Mouse (Mus musculus): ENCODE measurements at regions not wholly inside any gene's neighbourhood (a gene's known extent, or its start where the extent isn't known, plus 50 kb on each side); places are given as distances from the start of the nearest gene placed in this dataset.

- H3K27me3 ChIP-seq (ENCODE audit: control insufficient read depth, insufficient read depth, insufficient read length), result no peaks in the 10 kb centered on the region
- no peak overlapping the region for H3ac ChIP-seq (ENCODE audit: control insufficient read depth, insufficient read length)
- H3K36me3 ChIP-seq (ENCODE audit: control insufficient read depth, insufficient read depth), result no peaks in the 10 kb centered on the region
- TF ChIP-seq REST (IDR thresholded peaks at IDR 0.05; ENCODE audit: insufficient read depth, insufficient read length), result no peak
- H3K4me2 ChIP-seq (ENCODE audit: low read depth), result no peak overlapping the region
- H3K4me3 ChIP-seq, result no peak overlapping the region
- no peaks in the 10 kb centered on the region for H3K79me2 ChIP-seq (ENCODE audit: control insufficient read depth, insufficient read depth)
These were observed 533.5 kb downstream of the Kcnj2 start for GRCm38 (mm10) chr11:111599456-111599855.

GRCm38 (mm10) chr11:111605146-111605545 lies 539.2 kb downstream of the Kcnj2 start:
- no peaks in the 10 kb centered on the region for H3K27me3 ChIP-seq (ENCODE audit: control insufficient read depth, insufficient read depth, insufficient read length)
- no peaks in the 10 kb centered on the region for H3K36me3 ChIP-seq (ENCODE audit: control insufficient read depth, insufficient read depth)
- TF ChIP-seq TCF12 (IDR thresholded peaks at IDR 0.05; ENCODE audit: insufficient read depth, poor library complexity, severe bottlenecking) (no peak), POLR2AphosphoS2 (IDR thresholded peaks at IDR 0.05; ENCODE audit: insufficient read length, low read depth) (no peak), REST (IDR thresholded peaks at IDR 0.05; ENCODE audit: insufficient read depth, insufficient read length) (no peak), MYOG (IDR thresholded peaks at IDR 0.05; ENCODE audit: control insufficient read depth in 1 of 3, insufficient read depth in 1 of 3, insufficient read length in 2 of 3, low read depth in 2 of 3) (no peak), MYOD1 (IDR thresholded peaks at IDR 0.05; ENCODE audit: control insufficient read depth in 1 of 3, insufficient read length in 2 of 3, low read depth in 2 of 3) (no peak), TCF3 (IDR thresholded peaks at IDR 0.05; ENCODE audit: insufficient read length, low read depth) (no peak), CEBPB (IDR thresholded peaks at IDR 0.05; ENCODE audit: insufficient read depth, poor library complexity, severe bottlenecking) (no peak), MAX (IDR thresholded peaks at IDR 0.05; ENCODE audit: low read depth) (no peak), E2F4 (IDR thresholded peaks at IDR 0.05; ENCODE audit: insufficient read depth) (no peak), SRF (IDR thresholded peaks at IDR 0.05; ENCODE audit: control insufficient read depth, insufficient read length, low read depth) (no peak), USF1 (IDR thresholded peaks at IDR 0.05; ENCODE audit: low read depth) (no peak), POLR2A (IDR thresholded peaks at IDR 0.05; ENCODE audit: insufficient read length, low read depth) (no peak)
- H3K4me3 ChIP-seq, result no peak overlapping the region
- H3K79me2 ChIP-seq (ENCODE audit: control insufficient read depth, insufficient read depth), result no peaks in the 10 kb centered on the region
- H3ac ChIP-seq (ENCODE audit: control insufficient read depth, insufficient read length), result no peak overlapping the region
- no peak overlapping the region for H3K4me2 ChIP-seq (ENCODE audit: low read depth)

GRCm38 (mm10) chr11:111610522-111611015 lies 544.6 kb downstream of the Kcnj2 start:
- no peak overlapping the region for H3ac ChIP-seq (ENCODE audit: control insufficient read depth, insufficient read length)
- no peaks in the 10 kb centered on the region for H3K27me3 ChIP-seq (ENCODE audit: control insufficient read depth, insufficient read depth, insufficient read length)
- no peak overlapping the region for H3K4me3 ChIP-seq
- H3K36me3 ChIP-seq (ENCODE audit: control insufficient read depth, insufficient read depth), result no peaks in the 10 kb centered on the region
- TF ChIP-seq TCF3 (IDR thresholded peaks at IDR 0.05; ENCODE audit: insufficient read length, low read depth) (no peak), MYOG (IDR thresholded peaks at IDR 0.05; ENCODE audit: control insufficient read depth in 1 of 3, insufficient read depth in 1 of 3, insufficient read length in 2 of 3, low read depth in 2 of 3) (no peak)
- H3K4me2 ChIP-seq (ENCODE audit: low read depth), result no peak overlapping the region
- H3K79me2 ChIP-seq (ENCODE audit: control insufficient read depth, insufficient read depth), result no peaks in the 10 kb centered on the region

- Histone ChIP-seq H3ac (ENCODE audit: control insufficient read depth, insufficient read length) (no peak overlapping the region), H3K36me3 (ENCODE audit: control insufficient read depth, insufficient read depth) (no peaks in the 10 kb centered on the region), H3K27me3 (ENCODE audit: control insufficient read depth, insufficient read depth, insufficient read length) (no peaks in the 10 kb centered on the region), H3K79me2 (ENCODE audit: control insufficient read depth, insufficient read depth) (no peaks in the 10 kb centered on the region), H3K4me2 (ENCODE audit: low read depth) (no peak overlapping the region), H3K4me3 (no peak overlapping the region)
- TF ChIP-seq USF1 (IDR thresholded peaks at IDR 0.05; ENCODE audit: low read depth), result no peak
- TF ChIP-seq MAX (IDR thresholded peaks at IDR 0.05; ENCODE audit: low read depth), result no peak
- no peak for TF ChIP-seq E2F4 (IDR thresholded peaks at IDR 0.05; ENCODE audit: insufficient read depth)
- no peak for TF ChIP-seq REST (IDR thresholded peaks at IDR 0.05; ENCODE audit: insufficient read depth, insufficient read length)
- TF ChIP-seq CEBPB (IDR thresholded peaks at IDR 0.05; ENCODE audit: insufficient read depth, poor library complexity, severe bottlenecking), result no peak
- TF ChIP-seq TCF12 (IDR thresholded peaks at IDR 0.05; ENCODE audit: insufficient read depth, poor library complexity, severe bottlenecking), result no peak
- TF ChIP-seq POLR2AphosphoS2 (IDR thresholded peaks at IDR 0.05; ENCODE audit: insufficient read length, low read depth), result no peak
- TF ChIP-seq MYOG (IDR thresholded peaks at IDR 0.05; ENCODE audit: control insufficient read depth in 1 of 3, insufficient read depth in 1 of 3, insufficient read length in 2 of 3, low read depth in 2 of 3), result no peak
- TF ChIP-seq TCF3 (IDR thresholded peaks at IDR 0.05; ENCODE audit: insufficient read length, low read depth), result no peak
- TF ChIP-seq POLR2A (IDR thresholded peaks at IDR 0.05; ENCODE audit: insufficient read length, low read depth), result no peak
- TF ChIP-seq SRF (IDR thresholded peaks at IDR 0.05; ENCODE audit: control insufficient read depth, insufficient read length, low read depth), result no peak
- TF ChIP-seq MYOD1 (IDR thresholded peaks at IDR 0.05; ENCODE audit: control insufficient read depth in 1 of 3, insufficient read length in 2 of 3, low read depth in 2 of 3), result no peak
These were observed 577.6 kb downstream of the Kcnj2 start for GRCm38 (mm10) chr11:111643603-111644002.

- no peak overlapping the region for H3ac ChIP-seq (ENCODE audit: control insufficient read depth, insufficient read length)
- no peak overlapping the region for H3K4me2 ChIP-seq (ENCODE audit: low read depth)
- no peak overlapping the region for H3K4me3 ChIP-seq
- no peaks in the 10 kb centered on the region for H3K79me2 ChIP-seq (ENCODE audit: control insufficient read depth, insufficient read depth)
- no peaks in the 10 kb centered on the region for H3K36me3 ChIP-seq (ENCODE audit: control insufficient read depth, insufficient read depth)
- TF ChIP-seq POLR2AphosphoS2 (IDR thresholded peaks at IDR 0.05; ENCODE audit: insufficient read length, low read depth), result no peak
- no peak for TF ChIP-seq MAX (IDR thresholded peaks at IDR 0.05; ENCODE audit: low read depth)
- TF ChIP-seq SRF (IDR thresholded peaks at IDR 0.05; ENCODE audit: control insufficient read depth, insufficient read length, low read depth), result no peak
- TF ChIP-seq E2F4 (IDR thresholded peaks at IDR 0.05; ENCODE audit: insufficient read depth), result no peak
- TF ChIP-seq POLR2A (IDR thresholded peaks at IDR 0.05; ENCODE audit: insufficient read length, low read depth), result no peak
- TF ChIP-seq REST (IDR thresholded peaks at IDR 0.05; ENCODE audit: insufficient read depth, insufficient read length), result no peak
- no peak for TF ChIP-seq CEBPB (IDR thresholded peaks at IDR 0.05; ENCODE audit: insufficient read depth, poor library complexity, severe bottlenecking)
- no peak for TF ChIP-seq MYOD1 (IDR thresholded peaks at IDR 0.05; ENCODE audit: control insufficient read depth in 1 of 3, insufficient read length in 2 of 3, low read depth in 2 of 3)
- no peak for TF ChIP-seq TCF12 (IDR thresholded peaks at IDR 0.05; ENCODE audit: insufficient read depth, poor library complexity, severe bottlenecking)
- TF ChIP-seq MYOG (IDR thresholded peaks at IDR 0.05; ENCODE audit: control insufficient read depth in 1 of 3, insufficient read depth in 1 of 3, insufficient read length in 2 of 3, low read depth in 2 of 3), result no peak
- no peak for TF ChIP-seq USF1 (IDR thresholded peaks at IDR 0.05; ENCODE audit: low read depth)
- TF ChIP-seq TCF3 (IDR thresholded peaks at IDR 0.05; ENCODE audit: insufficient read length, low read depth), result no peak
- no peaks in the 10 kb centered on the region for H3K27me3 ChIP-seq (ENCODE audit: control insufficient read depth, insufficient read depth, insufficient read length)
These were observed 586.9 kb downstream of the Kcnj2 start for GRCm38 (mm10) chr11:111652882-111653281.
